Mouse (Mus musculus) granulocyte monocyte progenitor cell, adult 5-6 weeks (primary cell): ENCODE measurements around the gene Tldc1. TPM values are rescaled to one million over a fixed set of nuclear protein-coding genes. Genes with fewer than 3 reads are reported as not detected.

ENCODE experiments used
- ATAC-seq: replicated peaks from 2 replicates; pipeline ENCODE4 v1.8.0; 2016; ENCODE audit warnings: mild to moderate bottlenecking, moderate TSS enrichment, inconsistent platforms; ENCODE audit not compliant: poor library complexity, severe bottlenecking
- total RNA-seq, 2 experiments: library from RNA; stranded (forward) in 1 of 2; stranded (reverse) in 1 of 2; fragments of 200-712, 200-1000 nt in 1 of 2; fragments of >200 nt in 1 of 2; fragmentation: Nextera tagmentation in 1 of 2; gene quantifications; 2 replicates each; pipeline ENCODE4 v1.2.3; 2014 to 2017

The Tldc1 gene
- total RNA-seq, 2 experiments from 2014 or later, result 3.9 to 11.2 TPM

DNA sequence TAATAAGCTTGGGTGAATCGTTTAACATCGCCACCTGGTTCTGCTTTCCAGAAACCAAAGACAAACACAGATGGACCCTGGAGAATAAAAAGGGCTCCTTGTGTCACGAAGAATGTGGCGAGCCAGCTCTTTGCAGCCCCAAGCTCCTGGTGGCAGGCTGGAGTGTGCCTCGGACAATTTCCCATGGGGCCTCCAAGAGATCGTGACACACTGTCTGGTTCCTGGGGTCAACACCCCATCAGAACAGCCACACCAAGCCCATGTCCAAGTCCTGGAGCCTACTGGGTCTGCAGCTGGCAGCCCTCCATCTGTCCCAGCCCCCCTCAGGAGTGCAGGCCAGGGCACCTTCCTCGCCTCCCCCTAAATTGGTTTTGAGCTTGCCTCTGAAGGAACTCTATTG, 451 bp downstream of the Tldc1 start:
- peak; percentile 6; the same call in 1 of the 2 replicates for ATAC-seq

DNA sequence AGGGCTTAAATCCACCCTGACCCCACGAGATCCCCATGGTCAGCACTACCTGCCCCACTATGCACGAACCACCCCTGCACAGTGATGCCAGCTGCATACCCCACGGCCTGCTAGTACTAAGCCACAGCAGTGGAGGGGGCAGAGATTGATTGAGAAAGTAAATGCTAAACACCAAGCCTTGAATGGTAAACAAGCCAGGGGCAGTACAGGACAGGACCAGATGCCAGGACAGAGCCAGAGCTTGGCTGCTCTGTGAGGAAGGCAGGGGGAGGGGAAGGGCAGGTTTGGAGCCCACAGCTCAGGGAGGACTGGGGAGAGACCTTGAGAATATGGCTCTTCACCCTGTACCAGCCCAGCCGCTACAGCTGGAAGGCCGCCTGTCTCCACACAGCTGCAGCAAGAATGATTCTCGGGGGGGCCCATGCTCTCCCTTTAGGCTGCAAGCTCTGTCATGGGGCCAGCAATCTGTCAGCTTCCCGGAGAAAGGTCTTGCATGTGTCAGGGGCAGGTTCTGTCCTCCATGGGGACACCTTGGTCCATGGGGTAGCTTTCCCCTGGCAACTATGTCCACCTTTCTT, 1.5 kb downstream of the Tldc1 start:
- no peak for ATAC-seq

DNA sequence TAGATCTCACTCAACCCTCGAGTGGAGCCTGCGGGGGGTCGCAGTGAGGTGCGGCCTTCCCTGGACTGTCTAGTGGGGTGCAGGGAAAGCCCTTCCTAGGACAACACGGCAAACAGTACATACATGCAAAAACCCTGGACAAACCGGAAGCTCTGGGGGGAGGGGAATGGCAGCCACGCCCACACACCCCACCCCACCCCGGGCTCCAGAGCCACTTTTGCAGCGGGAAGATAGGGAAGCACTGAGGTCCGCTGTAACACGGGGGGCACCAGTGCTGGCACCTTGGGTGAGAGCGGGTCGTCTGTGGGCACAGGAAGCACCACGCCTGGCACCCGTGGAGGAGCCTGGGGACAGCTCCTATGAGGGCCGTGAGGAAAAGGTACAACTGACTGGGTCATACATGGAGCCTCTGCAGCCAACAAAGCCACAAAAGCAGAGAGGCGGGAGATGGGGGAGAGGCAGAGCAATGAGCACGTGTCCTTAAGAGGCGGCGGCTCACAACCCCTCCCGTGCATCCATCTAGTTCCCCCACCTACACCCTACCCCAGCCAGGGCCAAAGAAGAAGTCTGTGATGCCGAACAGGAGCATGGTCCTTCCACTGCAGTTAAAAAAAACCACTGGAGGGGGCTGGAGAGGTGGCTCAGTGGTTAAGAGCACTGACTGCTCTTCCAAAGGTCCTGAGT, 12.3 kb downstream of the Tldc1 start:
- ATAC-seq, result no peak

DNA sequence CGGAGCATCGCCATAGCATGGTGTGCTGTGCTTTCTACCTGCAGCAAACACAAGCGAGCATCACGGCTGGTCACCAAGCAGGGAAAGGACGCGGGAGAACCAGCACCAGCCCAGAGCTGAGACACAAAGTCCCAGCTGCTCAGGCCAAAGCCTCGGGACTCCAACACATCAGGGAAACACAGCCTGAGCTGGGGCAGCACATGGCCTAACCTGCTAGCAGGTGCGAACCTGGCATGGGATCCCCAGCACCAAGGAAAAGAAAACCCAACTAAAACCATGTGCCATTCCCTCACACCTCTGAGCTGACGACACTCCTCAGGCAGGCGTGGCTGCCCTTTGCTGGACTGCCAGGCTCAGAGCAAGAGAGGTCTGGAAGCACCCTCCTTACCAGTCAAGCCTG, 12.9 kb downstream of the Tldc1 start:
- no peak for ATAC-seq

DNA sequence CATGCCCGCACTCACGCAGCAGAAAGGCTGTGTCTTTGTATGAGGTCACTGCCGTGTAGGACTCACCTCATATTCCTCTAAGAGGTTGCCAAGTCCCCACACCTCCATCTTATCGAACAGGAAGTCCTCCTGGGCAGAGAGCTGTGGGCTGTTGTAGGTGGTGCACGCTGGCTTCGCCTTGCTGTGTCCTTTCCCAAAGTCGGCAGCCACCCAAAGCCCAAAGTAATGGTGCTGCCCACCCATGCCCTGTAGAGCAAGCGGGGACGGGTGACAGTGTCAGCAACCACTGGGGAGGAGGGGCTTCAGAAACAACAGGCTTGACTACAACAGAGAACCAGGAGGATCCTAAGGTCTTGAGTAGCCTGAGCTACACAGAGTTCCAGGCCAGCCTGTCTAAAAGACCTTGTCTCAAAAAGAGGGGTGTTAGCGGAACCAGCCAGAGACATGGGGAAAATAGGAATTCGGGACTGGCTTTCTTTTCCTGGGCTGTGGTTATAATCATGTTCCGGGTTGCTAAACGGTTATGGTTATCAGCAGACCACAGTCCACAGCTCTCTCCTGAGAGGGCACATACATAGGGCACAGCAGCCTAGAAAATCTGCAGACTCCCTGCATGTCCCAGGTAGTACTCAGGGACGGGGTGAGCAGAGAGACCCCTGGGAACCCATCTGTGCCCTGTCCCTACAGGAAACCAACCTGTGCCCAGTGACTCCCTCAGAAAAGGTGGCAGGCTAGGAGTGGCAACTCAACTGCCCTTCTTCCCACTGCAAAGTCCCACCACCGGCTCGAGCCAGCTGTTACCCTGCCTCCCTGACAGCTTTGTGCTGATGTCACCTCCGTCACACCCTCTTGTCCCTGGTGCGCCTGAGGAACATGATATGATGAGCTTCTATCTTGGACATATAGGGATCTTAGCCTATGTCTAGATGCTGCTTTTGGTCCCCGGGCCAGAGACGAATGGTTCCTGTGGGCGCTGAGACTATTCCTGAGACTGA, 15.7 kb downstream of the Tldc1 start:
- ATAC-seq, result no peak

DNA sequence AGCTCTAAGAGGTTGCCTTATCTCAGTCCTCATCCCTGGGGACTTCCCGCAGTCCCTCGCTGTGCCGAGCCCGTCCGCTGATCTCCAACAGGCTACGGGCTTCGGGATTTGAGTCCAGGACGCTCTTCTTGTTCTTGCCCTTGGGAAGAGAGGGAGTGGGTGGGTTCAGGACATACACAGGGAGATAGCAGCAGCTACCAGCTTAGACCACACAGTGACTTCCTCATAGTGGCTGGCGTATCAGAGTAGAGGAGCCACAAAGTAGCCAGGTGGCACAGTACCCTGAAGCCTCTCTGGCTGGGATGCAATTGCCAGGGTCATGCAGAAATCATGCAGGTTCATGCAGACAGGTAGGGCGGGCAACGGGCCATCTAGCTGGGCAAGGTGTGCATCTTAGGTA, 16.5 kb downstream of the Tldc1 start:
- no peak for ATAC-seq

DNA sequence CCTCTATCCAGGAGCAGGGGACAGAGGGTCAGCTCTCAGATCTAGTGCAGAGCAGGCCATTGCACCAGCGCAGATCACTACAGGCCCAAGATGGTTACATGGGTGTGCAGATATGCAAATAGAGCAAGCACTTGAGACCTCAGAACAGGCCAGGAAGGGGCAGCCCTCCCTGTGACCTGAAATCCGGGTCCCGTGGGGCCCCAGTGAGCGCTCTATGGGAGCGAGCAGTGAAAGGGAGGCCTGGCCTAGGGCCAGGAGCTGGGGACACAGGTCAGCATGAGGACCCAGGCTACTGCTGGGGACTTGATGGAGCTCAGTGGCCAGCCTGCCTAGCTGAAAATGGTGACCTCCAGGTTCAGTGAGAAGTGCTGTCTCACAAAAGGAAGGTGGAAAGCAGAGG, 21.7 kb downstream of the Tldc1 start:
- no peak for ATAC-seq

DNA sequence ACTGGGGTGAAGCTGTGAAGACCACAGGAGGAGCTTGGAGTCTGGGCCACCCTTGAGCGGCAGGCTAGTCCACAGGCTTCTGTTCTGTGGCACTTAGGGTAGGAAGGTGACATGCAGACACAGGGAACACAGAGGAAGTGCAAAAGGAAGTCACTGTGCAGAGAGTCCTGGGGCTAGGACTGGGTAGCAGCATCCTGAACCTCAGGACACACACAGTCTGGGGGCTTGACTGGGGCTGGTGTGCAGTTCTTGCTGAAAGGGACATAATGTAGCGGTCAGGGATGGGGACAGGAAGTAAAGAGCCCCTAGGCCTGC, 22.1 kb downstream of the Tldc1 start:
- ATAC-seq, result no peak; the same call in none of the 2 replicates

DNA sequence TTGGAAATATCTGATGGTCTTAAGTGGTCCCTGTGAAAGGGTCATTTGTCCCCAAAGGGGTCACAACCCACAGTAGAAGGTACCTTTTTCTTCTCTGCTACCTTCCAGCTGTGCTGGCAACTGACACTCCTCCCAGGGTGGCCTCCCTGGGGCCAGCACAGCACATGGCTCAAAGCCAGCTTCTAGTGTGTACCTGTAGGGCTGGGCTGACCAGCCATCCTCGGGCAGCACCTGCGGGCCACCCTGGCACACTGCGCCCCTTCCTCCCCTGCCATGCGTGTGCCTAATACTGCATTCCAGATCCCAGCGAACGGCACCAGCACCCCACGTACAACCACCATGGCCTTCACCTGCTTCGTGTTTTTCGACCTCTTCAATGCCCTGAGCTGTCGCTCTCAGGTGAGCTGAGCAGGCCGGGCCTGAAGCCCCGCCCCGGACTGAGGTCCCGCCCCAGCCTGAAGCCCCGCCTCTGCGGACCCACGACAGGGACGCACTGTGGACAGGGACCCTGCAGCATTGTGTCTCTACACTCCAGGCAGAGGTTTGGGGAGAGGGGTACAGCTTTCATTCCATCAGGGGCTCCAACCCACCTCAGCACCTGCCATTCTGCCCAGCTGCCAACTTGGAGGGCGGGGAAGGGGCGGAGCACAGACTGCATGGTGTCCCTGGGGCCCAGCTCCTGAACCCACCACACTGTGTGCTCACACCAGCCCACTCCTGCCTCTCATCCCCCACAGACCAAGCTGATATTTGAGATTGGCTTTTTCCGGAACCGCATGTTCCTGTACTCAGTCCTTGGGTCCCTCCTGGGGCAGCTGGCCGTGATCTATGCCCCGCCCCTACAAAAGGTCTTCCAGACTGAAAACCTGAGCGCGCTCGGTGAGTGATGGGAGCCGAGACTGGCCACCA, 22.7 kb downstream of the Tldc1 start:
- peak; percentile 72 for ATAC-seq

DNA sequence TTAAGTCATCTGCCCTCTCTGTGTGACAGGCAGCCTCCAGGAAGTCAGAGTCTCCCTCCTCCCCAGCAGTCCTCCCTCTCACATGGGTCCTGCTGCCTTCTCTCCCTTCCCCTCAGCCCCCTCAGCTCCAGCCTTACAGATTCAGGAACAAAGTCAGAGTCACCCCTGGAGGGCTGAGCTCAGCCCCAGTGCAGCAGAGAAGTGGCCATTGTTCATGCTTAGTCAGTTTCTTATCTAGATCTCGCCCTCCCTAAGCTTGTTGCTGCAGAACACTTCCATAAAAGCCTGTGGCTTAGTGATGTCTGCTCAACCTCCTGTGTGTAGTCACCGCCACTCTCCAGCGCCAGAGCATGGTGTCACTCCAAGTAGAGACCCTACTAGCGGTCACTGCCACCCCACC, 33.6 kb downstream of the Tldc1 start:
- no peak for ATAC-seq

DNA sequence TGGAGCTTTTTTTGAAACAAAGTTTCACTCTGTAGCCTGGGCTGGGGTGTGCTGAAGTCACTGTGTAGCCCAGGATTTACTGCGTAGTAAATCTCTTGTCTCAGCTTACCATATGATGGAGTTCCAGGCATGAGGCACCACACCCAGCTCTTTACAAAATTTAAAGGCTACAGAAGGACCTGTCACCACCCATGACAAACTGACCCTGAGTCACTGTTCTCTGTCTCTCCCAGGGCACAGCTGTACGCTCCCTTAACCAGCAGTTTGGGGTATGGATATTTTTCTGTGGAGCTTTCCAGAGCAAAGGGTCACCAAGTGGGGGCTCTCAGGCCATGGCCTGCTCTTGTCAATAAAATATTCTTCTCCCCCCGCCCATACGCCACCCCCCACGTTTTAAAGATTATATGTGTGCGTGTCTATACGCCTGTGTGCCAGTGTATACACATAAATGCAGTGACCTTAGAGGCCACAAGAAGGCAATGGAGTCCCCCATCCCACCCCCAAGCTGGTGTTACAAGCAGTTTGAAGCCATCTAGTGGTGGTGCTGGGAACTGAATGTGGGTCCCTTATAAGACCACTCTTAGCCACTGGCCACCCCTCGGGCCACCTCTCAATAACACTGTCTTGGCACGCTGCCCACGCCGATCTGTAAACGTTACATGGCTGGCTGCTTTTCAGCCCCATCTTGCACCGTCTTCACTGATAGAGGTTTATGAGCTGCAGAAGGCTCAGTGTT, 34.8 kb downstream of the Tldc1 start:
- peak; percentile 90 for ATAC-seq

DNA sequence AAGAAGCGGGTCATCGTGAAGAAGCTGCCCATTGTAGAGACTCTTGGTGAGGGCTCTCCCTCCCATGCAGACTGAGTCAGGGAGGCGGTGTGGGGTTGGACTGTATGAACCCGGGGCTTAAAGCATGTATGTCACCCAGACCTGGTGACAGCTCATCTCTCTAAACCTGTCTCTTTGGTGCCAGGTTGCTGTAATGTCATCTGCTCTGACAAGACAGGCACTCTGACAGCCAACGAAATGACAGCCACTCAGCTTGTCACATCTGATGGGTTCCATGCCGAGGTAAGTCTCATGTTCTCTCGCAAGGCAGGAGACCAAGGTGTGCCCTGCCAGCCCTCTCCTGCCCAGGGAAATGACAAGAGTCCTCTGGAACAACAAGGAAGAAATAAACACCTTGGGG, 35.8 kb downstream of the Tldc1 start:
- ATAC-seq, result no peak

DNA sequence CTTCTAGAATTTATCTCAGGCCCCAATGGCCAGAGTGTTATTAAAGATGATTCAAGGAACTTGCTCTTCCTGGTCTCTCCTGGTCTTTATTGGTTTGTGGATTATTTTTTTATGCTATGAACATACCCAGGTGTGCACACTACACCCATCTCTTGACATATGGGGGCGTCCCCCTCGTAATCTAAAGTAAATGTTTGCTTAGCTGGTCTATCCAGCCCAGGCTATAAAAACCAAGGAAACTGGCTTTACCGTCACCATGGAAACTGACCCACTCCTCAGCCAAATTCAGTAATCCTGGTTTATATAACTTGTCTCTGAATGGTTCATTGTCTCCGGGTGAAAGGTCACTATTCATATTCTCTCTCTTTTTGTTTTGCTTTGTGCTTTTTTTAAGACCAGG, 37.6 kb downstream of the Tldc1 start:
- no peak for ATAC-seq

DNA sequence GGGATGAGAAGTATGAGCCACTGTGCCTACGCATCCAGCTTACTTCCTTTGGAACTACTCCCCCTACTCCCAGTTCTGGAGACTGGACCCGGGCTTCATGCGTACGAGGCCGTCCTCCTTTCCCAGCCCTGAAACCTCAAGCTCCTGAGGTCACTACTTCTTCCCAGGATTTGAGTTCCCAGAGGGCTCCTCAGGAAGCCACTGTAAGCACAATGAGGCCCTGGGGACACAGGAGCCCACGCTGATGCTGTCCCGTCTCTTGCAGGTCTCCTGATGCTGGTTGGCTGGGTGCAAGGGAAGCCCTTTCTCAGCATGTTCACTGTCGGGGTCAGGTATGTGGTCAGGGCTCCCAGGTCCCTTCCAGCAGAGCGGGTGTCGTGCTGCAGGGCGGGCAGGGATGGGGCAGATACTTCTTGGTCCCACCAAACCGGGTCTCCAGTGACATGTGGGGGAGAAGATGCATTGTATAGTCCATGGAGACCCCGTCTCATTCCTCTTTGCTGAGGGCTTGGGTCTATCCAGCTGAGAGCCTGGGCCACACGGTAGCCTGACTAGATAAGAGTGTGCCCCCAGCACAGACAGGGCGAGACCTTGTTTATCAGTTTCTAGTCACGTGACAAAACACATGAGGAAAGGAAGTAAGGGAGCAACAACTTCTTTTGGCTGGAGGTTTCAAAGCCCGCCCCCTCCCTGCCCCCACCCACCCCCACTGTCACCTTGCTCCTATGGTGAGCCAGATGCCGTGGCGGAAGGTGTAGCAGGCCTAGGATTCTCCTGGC, 39.9 kb downstream of the Tldc1 start:
- no peak for ATAC-seq

DNA sequence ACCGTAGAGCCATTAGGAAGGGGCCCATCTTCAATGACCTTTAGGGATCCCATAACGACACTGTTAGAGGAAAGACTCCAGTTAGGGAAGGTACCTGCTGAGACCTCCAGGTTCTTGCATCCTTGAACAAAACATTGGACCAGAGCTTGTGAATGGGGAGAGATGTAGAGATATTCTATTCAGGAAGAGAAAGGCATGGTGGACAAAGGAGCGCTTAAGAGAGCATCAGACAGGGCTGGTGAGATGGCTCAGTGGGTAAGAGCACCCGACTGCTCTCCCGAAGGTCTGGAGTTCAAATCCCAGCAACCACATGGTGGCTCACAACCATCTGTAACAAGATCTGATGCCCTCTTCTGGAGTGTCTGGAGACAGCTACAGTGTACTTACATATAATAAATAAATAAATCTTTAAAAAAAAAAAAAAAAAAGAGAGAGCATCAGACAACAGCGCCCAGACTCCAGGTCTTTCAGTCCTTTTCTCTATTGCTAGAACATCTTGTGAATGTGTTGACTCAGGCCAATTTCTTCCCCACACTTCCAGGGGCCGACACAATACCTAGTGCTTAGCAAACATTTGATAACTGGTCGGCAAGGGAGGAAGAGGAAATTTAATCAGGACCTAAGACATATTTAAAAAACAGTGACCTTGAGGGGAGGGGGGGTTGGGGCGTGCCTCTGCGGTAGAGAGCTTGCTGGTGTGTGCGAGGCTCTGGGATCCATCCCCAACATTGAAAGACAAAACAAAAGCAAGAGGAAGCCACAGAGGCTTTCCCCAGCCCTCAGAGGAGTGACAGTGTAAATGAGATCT, 40.9 kb downstream of the Tldc1 start:
- ATAC-seq, result no peak

DNA sequence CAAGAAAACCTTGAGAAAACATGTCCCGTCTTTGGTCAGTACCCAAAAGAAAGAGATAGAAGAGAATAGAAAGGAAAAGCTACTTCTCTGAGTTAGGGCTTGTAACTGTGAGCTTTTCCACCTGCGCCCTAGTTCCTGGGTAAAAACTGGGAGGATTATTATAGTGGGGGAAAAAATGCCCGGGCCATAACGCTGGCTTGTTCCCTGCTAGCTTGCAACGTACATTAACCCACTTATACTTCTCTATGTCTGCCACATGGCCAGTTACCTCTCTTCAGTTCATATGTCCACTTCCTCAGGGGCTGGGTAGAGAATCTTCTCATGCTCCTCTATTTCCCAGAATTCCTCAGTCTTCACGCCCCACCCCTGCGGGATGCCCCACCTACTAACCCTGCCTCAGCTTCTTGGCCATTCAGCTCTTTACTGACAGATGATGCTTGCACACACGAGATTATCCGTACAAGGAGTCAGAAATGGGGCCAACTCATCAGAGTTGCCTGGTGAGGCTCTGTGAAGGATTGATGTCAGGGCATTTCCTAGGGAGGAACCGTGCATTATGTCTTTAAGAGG, 41.8 kb downstream of the Tldc1 start:
- ATAC-seq, result no peak

DNA sequence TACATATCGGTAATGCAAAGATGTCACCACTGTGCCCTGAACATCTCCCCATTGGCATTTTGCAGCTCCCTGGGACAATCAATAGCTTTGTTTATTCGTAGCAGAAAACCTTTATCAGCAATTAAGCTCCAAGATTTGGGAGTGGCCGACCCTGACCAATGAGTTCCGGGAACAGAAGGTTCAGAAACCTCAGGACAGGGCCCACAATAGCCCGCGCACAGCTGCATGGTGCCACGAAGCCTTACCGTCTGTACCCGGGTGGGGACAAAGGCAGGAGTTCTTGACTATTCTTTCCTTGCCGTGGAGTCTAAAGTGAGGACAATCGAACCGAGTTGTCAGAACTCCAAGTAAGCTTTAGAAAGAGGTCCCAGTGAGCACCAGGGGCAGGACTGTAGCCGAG, 46.1 kb downstream of the Tldc1 start:
- no peak for ATAC-seq
